Mouse (Mus musculus) granulocyte monocyte progenitor cell, adult 5-6 weeks (primary cell): Measurements from ENCODE around the gene Ankrd23. TPM values are rescaled to one million over a fixed set of nuclear protein-coding genes. Genes with fewer than 3 reads are reported as not detected.
A peak's percentile ranks its signal among the peaks of the same experiment; 100 is the strongest.
"Not testable (repeated sequence)": the region's sequence is repeated elsewhere in the genome, so short reads cannot be mapped to it uniquely, and the experiment has no call there.

ENCODE experiments used
- ATAC-seq: replicated peaks from 2 replicates; pipeline ENCODE4 v1.8.0; 2016; ENCODE audit warnings: mild to moderate bottlenecking, moderate TSS enrichment, inconsistent platforms; ENCODE audit not compliant: poor library complexity, severe bottlenecking
- total RNA-seq, 2 experiments: library from RNA; stranded (forward) in 1 of 2; stranded (reverse) in 1 of 2; fragments of 200-712, 200-1000 nt in 1 of 2; fragments of >200 nt in 1 of 2; fragmentation: Nextera tagmentation in 1 of 2; gene quantifications; 2 replicates each; pipeline ENCODE4 v1.2.3; 2014 to 2017

Ankrd23 gene
- total RNA-seq (2014; fragmentation: Nextera tagmentation) (7.0 and 12.2 TPM in 2 replicates), total RNA-seq (2017) (5.8 and 8.4 TPM in 2 replicates)

DNA sequence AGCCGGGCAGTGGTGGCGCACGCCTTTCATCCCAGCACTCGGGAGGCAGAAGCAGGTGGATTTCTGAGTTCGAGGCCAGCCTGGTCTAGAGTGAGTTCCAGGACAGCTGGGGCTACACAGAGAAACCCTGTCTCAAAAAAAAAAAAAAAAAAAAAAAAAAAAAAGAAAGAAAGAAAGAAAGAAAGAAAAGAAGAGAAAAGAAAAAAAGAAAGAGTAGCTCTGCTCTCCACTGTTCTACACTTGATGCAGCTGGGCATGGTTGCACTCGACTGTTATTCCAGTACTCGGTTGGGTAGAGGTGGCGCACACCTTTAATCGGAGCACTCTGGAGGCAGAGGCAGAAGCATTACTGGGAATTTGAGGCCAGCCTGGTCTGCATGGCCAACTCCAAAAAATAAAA, at the start of gene Ankrd23:
Gene Ankrd23 (minus strand): TSS at position 101 of the 400 bp plus-strand sequence.
- ATAC-seq: not testable (repeated sequence)

DNA sequence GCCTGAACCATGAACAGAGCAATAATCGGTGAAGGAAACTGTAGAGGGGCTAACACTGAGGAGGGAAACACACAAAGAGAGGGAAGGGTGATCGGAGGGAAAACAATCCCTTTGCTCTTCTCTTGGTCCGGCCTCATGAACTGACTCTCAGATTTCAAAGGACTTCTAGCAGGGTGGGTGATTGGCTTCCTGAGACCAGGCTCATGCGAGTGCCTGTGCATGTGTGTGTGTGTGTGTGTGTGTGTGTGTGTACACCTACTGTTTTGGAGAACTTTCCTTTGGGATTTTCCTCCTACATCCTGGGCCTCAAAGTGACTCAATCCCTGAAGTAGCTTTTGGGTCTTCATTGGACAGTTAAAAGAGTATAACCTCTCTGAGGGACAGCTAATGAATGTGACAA, 49.6 kb upstream of the Ankrd23 start:
- no peak for ATAC-seq

DNA sequence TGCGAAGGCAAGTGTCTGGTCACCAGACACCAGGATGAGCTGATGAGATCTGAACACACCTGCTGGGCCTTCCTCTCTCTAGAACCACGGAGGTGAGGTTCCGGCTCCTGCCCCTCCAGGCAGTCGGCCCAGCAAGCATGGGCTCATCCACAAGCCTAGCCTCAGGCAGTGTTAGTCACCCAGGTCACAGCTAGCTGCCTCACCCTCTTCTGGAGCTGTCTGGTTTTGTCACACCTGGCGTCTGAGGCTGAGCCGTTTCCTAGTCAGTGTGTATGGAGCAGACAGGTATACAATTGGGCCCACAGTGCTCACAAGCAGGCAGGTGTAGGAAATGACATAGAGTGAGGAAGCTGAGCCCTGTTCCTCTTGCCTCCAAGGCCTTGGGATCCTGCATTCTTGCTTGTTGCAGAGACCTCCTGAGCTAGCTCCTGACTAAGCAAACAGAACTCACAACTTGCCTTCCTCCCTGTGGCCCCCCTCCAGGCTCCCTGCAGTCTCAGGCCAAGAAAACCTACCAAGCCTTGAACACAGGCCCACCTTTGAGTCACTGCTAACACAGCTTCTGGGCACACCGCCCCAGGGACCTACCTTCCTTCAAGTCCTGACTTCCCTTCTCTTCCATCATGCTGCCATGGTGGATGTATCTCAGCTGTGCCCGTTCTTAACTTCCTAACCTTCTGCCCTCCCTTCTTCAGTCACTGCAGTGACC, 46.9 kb upstream of the Ankrd23 start:
- ATAC-seq: no peak

DNA sequence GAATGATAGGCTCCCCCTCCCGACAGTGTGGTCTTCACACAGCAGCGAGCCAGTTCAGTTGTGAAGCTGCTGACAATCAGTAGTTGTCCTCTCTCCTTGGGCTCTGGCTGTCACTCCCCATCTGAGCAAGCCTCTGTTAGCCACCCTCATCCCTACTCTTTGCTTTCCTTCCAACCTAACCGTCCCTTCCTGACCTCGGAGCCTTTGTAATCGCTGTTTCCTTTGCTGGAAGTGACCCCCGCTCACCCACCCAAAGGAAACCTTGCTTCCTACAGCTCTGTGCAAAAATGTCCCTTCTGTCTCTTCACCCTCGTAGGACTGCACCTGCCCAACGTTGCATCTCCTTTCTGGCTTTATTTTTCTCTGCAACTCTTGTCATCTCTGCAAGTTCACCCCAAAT, 45.5 kb upstream of the Ankrd23 start:
- no peak for ATAC-seq

DNA sequence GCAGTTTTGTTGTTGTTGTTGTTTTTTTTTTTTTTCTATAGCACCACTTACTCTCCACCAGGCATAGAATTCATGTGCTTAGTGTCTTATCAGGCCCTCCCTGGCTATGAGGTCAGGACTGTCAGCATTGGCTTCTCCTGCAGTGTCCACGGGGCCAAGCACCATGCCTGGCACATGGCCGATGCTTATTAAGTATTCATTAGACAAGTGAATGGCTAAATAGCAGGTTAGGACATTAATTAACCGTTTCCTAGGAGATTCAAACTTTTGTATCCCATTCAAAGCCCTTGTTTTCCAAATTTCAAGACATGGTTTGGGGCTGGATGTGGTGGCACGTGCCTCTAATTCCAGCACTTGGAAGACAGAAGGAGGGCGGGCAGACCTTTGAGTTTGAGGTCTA, 44.6 kb upstream of the Ankrd23 start:
- ATAC-seq: no peak

DNA sequence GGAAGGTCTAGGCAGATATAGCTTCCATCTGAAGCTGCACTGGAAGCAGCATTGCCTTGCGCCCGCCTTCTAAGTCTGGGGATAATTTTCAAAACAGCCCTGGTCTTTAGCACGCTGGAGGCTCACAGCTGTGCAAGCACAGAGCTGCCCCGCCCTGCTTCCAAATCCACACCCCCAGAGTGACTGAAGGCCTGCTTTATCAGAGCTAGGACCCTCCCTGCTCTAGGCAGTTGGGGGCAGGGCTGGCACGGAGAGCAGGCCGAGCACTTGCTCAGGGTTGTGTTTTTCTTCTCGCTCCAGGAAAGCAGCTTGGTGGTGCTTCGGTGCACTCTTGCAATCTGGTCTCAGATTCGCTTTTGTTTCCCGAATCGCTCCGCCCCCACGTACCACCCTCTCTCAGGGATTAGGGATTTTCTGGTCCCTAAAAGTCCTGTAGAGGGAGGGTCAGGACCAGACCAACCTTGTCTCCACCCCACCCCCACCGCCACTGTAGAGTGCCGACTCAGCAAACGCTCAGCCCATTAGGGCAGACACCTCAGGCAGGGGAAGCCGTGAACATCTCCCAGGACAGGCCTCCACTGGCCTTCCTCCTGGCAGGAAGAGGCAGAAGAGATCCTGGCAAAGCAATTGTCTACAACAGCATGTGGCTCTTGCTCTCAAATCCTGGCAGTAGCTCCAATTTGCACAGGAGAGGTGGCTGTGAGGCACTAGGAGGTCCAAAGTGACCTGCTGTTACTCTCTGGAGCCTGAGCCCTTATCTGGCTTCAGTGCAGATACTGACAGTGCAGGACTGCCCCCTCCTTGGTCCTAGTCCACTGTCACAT, 43.9 kb upstream of the Ankrd23 start:
- peak; percentile 34 for ATAC-seq

DNA sequence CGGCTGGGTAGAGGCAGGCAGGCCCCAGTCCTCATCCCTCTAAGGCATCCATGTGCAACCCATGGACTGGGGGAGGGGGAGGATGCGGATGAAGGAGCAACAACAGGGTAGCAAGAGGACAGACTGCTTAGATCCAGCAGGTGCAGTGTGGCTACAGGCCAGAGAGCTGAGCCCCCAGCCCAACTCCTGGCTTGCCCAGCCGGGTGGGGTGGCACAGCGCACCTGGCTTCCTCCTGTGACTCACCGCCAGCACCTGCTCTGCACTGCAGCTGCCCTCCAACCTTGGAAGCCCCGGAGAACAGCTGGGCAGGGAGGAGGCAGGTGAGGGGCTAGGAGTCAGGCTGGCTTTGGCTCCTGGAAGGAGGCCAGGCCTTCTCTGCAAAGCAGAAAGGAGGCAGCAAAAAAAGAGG, 43.3 kb upstream of the Ankrd23 start:
- ATAC-seq: no peak

DNA sequence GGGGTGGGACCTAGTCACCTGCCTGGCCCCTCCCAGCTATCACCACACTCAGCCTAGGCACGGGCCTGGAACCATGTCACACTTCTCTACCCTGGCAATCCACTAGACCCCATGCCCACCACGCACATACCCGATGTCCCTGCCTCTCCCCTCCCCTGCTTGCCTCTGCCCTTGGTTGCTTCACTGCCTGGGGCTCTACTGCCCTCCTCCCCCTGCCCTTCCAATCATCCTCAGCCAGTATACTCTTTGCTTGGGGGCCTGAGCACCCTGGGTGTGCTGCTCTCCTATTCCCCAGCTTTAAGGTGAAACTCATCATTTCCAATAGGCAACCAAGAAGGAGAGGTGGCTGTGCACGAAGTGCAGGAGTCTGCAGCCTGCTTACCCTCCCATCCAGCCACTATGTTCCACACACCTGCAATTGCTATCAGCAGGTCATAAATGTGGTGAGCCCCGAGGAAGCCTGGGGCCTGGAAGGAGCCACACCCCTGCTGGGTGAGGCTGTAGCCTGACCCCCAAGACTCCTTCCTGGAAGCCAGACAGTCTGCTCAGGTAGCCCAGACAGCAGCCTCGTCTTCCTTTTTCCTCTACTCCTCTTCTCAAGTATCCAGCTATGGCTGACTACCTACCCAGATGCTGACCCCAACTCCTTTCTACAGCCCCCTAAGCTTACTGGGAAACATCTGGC, 40.5 kb upstream of the Ankrd23 start:
- ATAC-seq: no peak

DNA sequence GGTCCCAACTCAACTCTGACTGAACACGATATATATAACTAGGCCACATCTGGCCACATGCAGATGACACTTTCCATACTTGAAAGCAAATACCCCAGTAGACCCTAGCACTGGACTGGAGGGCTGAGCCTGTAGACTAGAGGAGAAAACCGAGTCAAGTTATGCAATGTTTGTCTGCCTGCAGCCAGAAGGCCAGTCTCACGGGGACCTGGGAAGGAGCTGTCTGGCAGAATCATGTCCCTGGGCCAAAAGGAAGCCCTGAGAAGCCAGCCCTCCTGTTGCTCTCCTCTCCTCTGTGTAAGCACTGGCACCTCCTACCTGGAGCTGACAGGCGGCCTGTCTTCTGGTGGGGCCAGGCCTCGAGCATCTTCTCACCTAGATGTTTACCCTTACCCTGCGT, 38.7 kb upstream of the Ankrd23 start:
- ATAC-seq: no peak

DNA sequence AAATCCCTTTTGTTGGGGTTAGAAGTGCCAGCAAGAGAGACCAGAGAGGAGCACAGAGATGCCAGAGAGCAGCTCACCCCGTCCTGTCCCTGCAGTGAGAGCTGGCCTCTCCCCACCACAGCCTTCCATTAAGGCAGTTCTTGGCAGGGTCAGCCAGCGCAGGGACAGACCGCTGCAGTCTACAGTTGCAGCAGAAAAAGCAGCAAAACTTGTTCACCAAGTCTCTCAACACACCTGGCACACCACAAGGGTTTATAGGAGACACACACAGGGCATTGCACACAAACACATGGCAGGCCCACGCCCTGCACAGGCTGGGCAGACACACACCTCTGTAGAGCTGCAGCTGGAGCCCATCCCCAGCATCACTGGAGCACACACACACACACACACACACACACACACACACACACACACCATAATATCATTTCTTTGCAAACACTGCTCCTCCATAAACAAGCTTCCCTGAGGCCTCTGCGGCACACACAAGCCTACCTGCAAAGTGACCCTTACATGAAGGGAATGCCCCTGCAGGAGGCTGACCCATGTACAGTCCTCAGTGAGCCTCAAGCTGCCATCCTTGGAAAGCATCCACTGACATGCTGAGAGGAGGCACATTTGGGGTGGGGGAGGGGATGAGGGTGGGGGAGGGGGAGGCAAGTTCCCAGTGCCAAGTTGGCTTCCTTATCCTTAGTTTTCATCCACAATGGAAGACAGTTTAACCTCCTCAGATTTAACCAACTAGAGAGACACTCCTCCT, 37.7 kb upstream of the Ankrd23 start:
- no peak for ATAC-seq

DNA sequence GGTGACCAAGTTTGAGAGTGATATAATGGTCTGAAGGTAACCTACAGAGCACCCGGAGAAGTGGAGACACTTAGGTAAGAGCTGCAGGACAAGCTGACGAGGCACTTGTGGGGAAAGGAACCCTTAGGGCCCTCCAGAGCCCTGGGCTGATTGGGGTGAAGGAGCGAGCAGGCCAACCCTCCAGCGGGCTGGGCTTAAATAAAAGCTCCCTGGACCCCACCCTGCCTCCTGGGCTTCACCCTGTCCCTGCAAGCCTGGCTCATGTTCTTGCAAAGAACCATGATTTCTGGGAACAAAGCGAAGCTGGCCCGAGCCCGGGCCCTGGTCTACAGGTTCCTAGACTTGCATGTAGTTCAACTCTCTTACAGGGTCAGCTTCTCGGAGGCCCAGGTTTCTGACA, 36.8 kb upstream of the Ankrd23 start:
- ATAC-seq: no peak

DNA sequence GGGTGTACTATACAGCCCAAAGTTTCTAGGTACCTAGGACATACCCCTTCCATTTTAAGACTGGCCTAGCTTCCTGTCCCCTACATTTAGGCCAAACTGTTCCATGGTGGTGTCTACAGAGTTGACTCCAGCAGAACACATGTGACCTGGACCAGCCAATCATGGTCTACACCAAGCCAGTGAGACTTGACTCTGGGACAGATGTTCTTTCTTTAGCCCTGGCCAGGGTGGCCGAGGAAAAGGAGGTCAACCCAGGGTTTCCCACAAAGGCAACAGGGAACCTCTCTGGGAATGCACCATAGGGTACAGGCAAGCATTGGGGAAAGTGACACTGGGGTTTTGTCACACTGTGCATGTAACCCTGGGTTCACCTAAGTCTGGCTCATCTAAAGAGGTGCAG, 36.0 kb upstream of the Ankrd23 start:
- ATAC-seq: no peak

DNA sequence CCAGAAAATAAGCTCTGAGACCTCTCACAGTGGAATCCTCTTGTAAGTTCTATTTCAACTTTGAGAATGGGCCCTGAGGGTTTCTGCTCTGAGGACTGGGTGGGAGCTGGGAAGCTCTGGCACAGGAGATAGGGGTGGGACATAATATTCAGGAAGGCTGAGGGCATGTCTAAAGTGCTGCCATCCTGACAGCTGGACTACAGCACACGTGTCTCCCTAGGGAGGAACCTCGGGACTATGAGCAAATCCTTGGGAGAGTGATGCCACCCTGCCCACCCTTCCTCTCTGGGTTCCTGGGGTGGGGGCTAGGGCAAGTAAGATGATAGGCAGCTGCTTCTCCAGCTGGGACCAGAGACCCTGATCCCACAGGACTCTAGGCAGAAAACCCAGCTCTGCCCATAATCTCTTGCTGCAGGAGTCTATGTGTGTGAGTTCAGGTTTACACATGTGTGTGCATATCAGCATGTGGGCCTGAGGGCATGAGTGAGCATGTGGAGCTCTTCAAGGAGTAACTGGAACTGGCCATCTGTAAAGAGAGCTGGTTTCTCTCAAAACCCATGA, 35.5 kb upstream of the Ankrd23 start:
- ATAC-seq: no peak

DNA sequence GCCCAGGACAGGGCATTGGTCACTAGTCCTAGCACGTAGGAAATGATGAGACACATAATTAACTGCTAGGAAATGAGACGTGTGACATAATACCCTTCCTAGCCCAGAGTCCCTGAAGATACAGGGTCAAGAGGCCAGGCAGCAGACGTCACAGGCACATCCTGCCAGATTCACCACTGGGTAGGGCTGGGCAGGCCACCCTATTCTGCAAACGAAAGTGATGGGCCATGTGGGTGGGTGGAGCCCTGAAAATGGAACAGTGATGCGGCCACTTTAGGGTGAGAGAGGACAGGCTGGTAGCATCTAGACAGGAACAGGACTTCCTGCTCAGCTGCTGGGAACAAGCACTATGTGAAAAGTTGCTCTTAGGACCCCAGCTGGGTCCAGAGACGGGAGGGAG, 34.9 kb upstream of the Ankrd23 start:
- ATAC-seq: peak; percentile 80

DNA sequence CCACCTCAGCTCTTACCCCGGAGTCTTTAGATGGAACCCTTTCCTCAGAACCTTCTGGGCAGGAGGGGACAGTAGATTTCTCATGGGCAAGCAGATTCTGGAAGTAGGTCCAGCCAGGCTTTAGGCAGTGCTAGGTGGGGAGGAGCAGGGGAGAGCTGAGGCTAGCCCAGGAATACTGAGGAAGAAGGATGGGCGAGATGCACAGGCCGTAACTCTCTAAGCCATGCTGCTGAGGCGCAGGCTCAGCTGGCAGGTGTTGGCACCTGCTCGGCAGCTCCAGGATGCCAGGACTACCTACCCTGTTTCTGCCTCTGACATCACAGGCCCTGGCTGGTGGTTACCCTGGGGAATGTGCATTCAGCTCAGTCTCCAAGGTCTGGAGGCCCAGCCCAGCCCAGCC, 33.6 kb upstream of the Ankrd23 start:
- no peak for ATAC-seq

DNA sequence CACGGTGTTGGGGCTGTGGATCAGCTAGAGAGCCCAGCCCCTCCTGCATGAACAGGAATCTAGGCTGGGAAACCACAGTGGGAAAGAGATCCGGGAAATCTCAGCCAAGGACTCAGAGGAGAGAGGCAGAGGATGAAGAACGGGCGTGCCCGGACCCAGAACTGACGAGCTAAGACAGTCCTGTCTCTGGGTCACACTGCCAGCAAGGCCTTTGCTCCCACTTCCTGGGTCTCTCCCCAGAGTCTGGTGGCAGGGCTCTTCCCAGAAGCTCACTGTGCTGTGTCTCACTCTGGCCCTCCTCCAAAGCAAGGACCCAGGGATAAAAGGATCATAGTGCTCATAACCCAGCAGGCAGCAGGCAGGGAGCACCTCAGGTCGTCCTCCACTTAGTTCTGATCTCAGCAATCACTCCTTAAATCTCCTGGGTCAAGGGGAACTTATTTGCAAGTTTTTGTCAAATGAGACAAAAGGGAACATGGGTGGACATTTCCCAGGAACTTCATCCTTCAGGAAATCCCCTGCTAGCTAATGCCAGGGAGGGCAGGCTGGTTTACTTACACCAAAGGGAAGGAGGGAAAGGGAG, 33.1 kb upstream of the Ankrd23 start:
- no peak for ATAC-seq

DNA sequence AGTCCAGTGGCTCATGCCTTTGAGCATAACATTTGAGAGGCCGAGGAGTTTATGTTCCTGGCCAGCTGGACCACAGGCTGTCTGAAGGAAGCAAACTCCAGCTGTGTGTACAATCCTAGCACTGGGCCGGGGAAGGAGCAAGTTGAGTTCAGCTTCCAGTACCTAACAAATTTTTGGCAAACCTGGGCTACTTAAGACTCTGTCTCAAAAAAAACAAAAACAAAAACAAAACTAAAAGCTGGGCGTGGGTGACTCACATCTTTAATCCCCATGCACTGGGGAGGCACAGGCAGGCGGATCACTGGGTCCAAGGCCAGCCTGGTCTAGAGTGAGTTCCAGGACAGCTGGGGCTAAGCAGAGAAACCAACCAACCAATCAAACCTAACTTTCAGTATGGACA, 32.1 kb upstream of the Ankrd23 start:
- no peak for ATAC-seq

DNA sequence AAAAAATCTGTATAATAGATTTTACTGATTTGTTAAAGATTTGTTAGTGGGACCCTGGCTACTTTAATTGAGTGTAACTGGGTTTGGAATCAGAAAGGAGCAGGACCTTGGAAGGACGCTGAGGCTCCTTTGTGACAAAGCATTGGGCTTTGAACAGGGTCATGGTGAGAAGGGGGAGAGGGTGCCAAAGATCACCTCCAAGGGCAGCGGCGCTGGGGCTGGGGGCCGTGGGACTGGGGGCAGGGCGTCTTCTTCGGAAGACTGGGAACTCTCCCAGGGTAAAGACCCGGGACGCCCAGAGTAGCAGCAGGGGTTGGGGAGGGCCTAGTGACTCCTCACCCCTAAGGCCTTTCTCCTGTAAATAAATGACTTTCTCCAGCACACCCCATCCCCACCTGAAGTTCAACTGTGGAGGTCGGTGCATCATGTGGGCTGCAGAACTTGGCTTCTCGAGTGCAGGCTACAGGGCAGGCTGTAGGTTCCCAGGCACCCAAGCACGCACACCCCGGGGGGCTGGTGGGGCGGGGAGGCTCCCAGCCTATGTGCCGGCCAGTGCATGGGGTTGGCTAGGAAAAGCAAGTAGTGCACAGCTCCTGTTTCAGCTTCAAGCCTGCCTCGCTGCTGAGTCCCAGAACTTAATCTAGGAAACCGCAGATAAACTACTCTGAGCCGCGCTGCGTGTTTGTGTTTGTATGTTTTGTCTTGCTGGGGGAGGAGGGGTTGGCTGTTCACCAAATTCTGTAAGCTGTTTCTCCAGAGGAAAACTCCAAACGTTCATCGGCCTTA, 31.3 kb upstream of the Ankrd23 start:
- ATAC-seq: no peak

DNA sequence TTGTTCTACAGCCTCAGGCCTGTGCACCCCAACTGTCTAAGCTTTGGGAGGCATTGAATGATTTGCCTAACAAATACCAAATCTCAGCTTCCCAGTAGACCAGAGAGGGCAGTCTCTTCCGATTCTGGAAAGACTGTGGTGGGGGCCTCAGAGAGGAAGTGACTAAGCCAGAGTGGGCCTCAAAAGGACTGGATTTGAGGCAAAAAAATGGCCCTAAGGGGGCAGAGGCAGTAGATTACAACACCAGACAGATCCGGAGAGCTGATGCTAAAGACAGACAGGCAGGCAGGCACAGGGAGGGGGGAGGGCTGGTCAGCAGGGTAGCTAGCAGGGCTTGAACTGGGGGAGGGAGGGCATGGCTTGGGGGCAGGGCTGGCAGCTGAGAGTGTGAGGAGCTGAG, 29.7 kb upstream of the Ankrd23 start:
- ATAC-seq: peak; percentile 85
